Mouse (Mus musculus) cortical plate, adult 2 months (tissue): ENCODE results near the gene 3830406C13Rik. TPM values are rescaled to one million over a fixed set of nuclear protein-coding genes. Genes with fewer than 3 reads are reported as not detected.
A peak's percentile ranks its signal among the peaks of the same experiment; 100 is the strongest.
"Not testable (repeated sequence)": the region's sequence is repeated elsewhere in the genome, so short reads cannot be mapped to it uniquely, and the experiment has no call there.

ENCODE experiments used
- H3K27ac ChIP-seq: fragments of 200-500 bp; 2 replicates; pipeline ENCODE4 v1.5.1; 2012; ENCODE audit warnings: low read length, control low read depth, inconsistent platforms; ENCODE audit not compliant: insufficient read depth
- H3K4me1 ChIP-seq: fragments of 200-500 bp; 2 replicates; pipeline ENCODE4 v1.6.1; 2011; ENCODE audit warnings: low read length; ENCODE audit not compliant: control insufficient read depth, insufficient read depth
- H3K4me3 ChIP-seq: fragments of 200-500 bp; 2 replicates; pipeline ENCODE4 v1.5.1; 2011; ENCODE audit warnings: mild to moderate bottlenecking, low read length, control low read depth; ENCODE audit not compliant: insufficient read depth
- CTCF ChIP-seq: fragments of 200-500 bp; IDR thresholded peaks from 2 replicates; pipeline ENCODE4 v1.5.1; 2011; ENCODE audit warnings: mild to moderate bottlenecking, control low read depth, low read length; ENCODE audit not compliant: insufficient read depth; ENCODE audit errors: extremely low read depth
- POLR2A ChIP-seq: fragments of 200-500 bp; IDR thresholded peaks from 2 replicates; pipeline ENCODE4 v1.6.1; 2011; ENCODE audit warnings: mild to moderate bottlenecking, low read length, control low read depth; ENCODE audit not compliant: insufficient read depth; ENCODE audit errors: extremely low read depth
- polyA plus RNA-seq: library from polyadenylated mRNA; depleted of rRNA; stranded (reverse); fragments of >200 nt; gene quantifications from 2 replicates; pipeline ENCODE4 v1.2.3, GENCODE M21; 2012; rRNA removed

The 3830406C13Rik gene
- polyA plus RNA-seq = 37.9 and 38.3 TPM in 2 replicates

DNA sequence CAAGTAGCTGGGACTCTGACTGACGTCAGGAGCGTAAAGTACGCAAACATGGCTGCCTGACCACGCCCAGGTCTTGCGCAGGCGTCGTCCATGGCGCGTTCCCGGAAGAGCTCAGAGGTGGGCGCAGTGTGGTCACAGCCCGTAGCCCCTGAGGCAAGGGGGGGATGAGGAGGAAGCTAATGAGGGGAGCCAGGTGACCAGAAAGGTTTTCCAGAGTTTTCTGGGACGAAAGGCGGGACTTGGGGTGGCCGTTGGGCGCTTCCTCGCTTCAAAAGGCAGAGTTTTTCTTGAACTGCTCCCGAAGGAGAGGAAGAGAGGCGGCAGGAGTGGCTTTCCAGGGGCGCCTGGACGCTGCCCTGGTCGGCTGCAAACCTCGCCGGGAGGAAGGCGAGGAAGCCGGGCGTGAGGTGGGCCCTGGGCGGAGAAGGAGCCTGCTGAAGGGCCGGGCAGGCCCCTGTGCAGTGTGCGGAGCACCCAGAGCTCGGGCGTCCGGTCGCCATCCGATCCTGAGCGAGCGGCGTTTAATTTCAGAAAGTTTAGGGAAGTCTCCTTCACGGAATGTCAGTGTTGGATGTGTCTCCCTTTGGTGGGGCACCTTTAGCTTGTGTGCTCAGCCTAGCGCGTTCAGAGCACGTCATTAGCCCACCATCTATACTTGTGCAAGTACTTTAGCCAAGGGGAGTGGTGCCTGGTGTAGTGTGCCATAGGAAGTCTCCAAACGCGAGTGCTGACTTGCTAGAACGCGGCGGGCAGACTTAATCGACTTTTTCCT lies at the start of gene 3830406C13Rik:
TSS of gene 3830406C13Rik (plus strand) at position 33 of the 772 bp plus-strand sequence.
- Histone ChIP-seq H3K4me3 (peak within 1 kb of the TSS; percentile 61), H3K27ac (peak within 1 kb of the TSS; percentile 52), H3K4me1 (0 out of 2 replicates have a peak, but pooled peaks cover 2% of the 10 kb centered on the region)
- TF ChIP-seq POLR2A (peak; percentile 80), CTCF (no peak)

DNA sequence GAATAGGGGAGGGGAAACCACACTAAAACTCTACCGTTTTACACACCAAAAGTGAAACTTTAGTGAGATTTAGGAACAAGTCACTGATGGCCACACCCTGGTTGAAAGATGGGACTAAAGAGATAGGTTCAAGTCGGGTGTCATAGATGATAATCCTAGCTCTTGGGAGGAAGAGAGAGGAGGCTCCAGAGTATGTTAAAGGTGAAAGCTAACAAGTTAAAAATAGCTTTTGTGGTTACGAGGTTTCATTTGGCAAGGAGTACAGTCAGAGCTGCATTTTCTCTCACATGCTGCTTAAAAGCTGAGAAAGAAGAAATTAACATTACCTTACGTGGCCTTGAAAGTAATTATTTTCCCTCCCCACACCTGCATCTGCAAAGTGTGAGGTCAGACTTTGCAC lies 40.2 kb upstream of the 3830406C13Rik start:
- no peaks in the 10 kb centered on the region for H3K4me1 ChIP-seq
- H3K4me3 ChIP-seq = no peak overlapping the region
- H3K27ac ChIP-seq = no peak overlapping the region
- TF ChIP-seq POLR2A = no peak
- TF ChIP-seq CTCF = no peak

GRCm38 (mm10) chr14:12276031-12276430 lies 7.9 kb upstream of the 3830406C13Rik start:
- TF ChIP-seq POLR2A = no peak
- no peak for TF ChIP-seq CTCF
- Histone ChIP-seq H3K4me3 (no peak overlapping the region), H3K4me1 (no peaks in the 10 kb centered on the region), H3K27ac (no peak overlapping the region)

GRCm38 (mm10) chr14:12283641-12284040 lies 332 bp upstream of the 3830406C13Rik start, which contains the start of gene Gm49355:
Gene Gm49355 (plus strand): TSS chr14:12283976.
- no peak for TF ChIP-seq POLR2A
- Histone ChIP-seq H3K4me1 (0 out of 2 replicates have a peak, but pooled peaks cover 2% of the 10 kb centered on the region), H3K4me3 (peak within 1 kb of the TSS; percentile 61), H3K27ac (peak within 1 kb of the TSS; percentile 52)

- not testable (repeated sequence) for H3K4me1 ChIP-seq, H3K4me3 ChIP-seq, H3K27ac ChIP-seq
These were observed 5.8 kb downstream of the 3830406C13Rik start for GRCm38 (mm10) chr14:12289747-12290146.

GRCm38 (mm10) chr14:12296391-12296790 lies 12.4 kb downstream of the 3830406C13Rik start:
- no peak overlapping the region for H3K27ac ChIP-seq
- no peak overlapping the region for H3K4me3 ChIP-seq
- TF ChIP-seq CTCF (no peak), POLR2A (no peak)
- H3K4me1 ChIP-seq = no peaks in the 10 kb centered on the region

DNA sequence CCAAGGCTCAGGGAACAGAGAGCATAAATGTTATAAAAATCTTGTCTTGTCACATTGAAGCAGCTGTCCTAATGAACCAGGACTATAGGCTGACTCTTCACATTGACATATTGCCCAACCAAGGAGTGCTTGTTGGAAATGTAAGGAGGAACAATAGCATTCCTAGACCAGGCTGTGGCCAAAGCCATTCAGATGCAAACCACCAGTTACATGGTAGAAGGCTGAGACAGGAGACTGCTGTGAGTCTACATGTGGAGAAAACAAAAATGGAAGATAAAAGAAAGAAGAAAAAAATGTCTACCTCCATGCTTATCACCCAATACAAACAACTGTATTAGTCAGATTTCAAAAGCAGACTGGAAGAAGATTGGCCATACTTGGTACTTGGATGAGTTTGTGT lies 15.2 kb downstream of the 3830406C13Rik start:
- Histone ChIP-seq H3K4me1 (no peaks in the 10 kb centered on the region), H3K4me3 (no peak overlapping the region), H3K27ac (no peak overlapping the region)
- TF ChIP-seq CTCF (no peak), POLR2A (no peak)

DNA sequence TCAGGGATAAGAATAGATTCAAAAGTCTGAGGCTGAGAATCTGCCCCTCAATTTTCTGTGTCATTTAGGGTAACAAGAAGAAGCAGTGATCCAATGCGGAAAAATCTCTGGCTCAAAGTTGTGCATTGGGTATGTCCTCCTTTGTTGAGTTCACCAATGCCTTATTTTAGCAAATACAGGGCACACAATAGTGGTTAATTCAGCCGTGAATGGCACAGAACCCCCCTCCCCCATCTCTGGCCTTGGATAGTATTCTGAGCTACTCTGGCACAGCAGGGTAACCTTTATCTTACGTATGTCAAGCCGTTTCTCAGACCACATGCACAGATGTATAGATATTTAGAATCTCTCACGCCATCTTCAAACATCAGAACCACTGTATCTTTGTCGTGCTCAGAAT lies 15.7 kb downstream of the 3830406C13Rik start:
- TF ChIP-seq CTCF = no peak
- TF ChIP-seq POLR2A = no peak
- Histone ChIP-seq H3K4me3 (no peak overlapping the region), H3K4me1 (no peaks in the 10 kb centered on the region), H3K27ac (no peak overlapping the region)

DNA sequence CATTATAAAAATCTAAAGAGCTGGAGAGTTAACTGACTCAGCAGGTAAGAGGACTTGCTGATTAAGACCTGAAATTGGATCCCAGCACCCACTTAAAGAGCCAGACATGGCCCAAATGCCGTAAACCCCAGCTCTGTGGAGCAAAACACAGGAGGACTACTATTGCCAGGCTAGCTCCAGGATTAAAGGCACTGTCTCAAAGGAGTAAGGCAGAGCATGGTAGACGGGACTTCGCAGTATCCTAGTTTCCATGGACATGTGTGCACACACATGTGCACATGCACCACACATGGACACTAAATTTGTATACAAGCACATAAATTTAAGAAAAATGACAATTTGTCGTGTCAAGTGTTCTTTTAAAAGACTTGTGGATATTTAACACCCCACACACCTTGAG lies 16.3 kb downstream of the 3830406C13Rik start:
- no peaks in the 10 kb centered on the region for H3K4me1 ChIP-seq
- no peak overlapping the region for H3K4me3 ChIP-seq
- TF ChIP-seq CTCF (no peak), POLR2A (no peak)
- H3K27ac ChIP-seq = no peak overlapping the region

GRCm38 (mm10) chr14:12300677-12301076 lies 16.7 kb downstream of the 3830406C13Rik start:
- TF ChIP-seq POLR2A = no peak
- no peak for TF ChIP-seq CTCF
- H3K4me3 ChIP-seq = no peak overlapping the region
- no peak overlapping the region for H3K27ac ChIP-seq
- H3K4me1 ChIP-seq = no peaks in the 10 kb centered on the region
